Mouse (Mus musculus) forebrain, embryonic 11.5 days (tissue): Measurements from ENCODE around the gene Reck. TPM values are rescaled to one million over a fixed set of nuclear protein-coding genes. Genes with fewer than 3 reads are reported as not detected.
A peak's percentile ranks its signal among the peaks of the same experiment; 100 is the strongest.

Experiments used
- ATAC-seq: fragments of 200-750 bp; cut with Nextera tagmentation; replicated peaks from 2 replicates; pipeline ENCODE4 v1.8.0; 2017; ENCODE audit warnings: moderate TSS enrichment; ENCODE audit not compliant: low FRiP score
- DNase-seq: peaks from one replicate; pipeline ENCODE4 v3.0.0-alpha.2; 2017; ENCODE audit warnings: low spot score
- H3K27ac ChIP-seq: fragments of 300-500 bp; sonication (generic); 2 replicates; pipeline ENCODE4 v1.5.1; 2014; ENCODE audit warnings: low read depth, low read length
- H3K27me3 ChIP-seq: fragments of 300-500 bp; sonication (generic); 2 replicates; pipeline ENCODE4 v1.6.1; 2014; ENCODE audit warnings: mild to moderate bottlenecking, low read length, mixed read lengths; ENCODE audit not compliant: control insufficient read depth, insufficient read depth
- H3K36me3 ChIP-seq: fragments of 300-500 bp; sonication (generic); 2 replicates; pipeline ENCODE4 v1.6.1; 2014; ENCODE audit warnings: mild to moderate bottlenecking, low read length, moderate library complexity, mixed read lengths; ENCODE audit not compliant: control insufficient read depth, insufficient read depth
- H3K4me1 ChIP-seq: fragments of 300-500 bp; sonication (generic); replicated peaks from 2 replicates; pipeline ENCODE4 v1.6.1; 2014; ENCODE audit warnings: low read length, mixed read lengths; ENCODE audit not compliant: control insufficient read depth, insufficient read depth
- H3K4me2 ChIP-seq: fragments of 300-500 bp; sonication (generic); 2 replicates; pipeline ENCODE4 v1.6.1; 2014; ENCODE audit warnings: low read depth, mild to moderate bottlenecking, low read length, moderate library complexity, mixed read lengths; ENCODE audit not compliant: severe bottlenecking
- H3K4me3 ChIP-seq: fragments of 300-500 bp; sonication (generic); 2 replicates; pipeline ENCODE4 v1.5.1; 2014; ENCODE audit warnings: low read depth, low read length
- H3K9ac ChIP-seq: fragments of 300-500 bp; sonication (generic); 2 replicates; pipeline ENCODE4 v1.6.1; 2014; ENCODE audit warnings: low read length
- H3K9me3 ChIP-seq: fragments of 300-500 bp; sonication (generic); 2 replicates; pipeline ENCODE4 v1.6.1; 2016; ENCODE audit warnings: low read length, mixed read lengths; ENCODE audit not compliant: control insufficient read depth
- WGBS: fragments of 180-500 bp; shearing (Covaris S2); extraction: QIAGEN DNeasy Blood & Tissue Kit; methylation state at CpG from one replicate; pipeline ENCODE4 v1.1.7; 2014; 5-methylcytosine and 5-hydroxymethylcytosine counted together
- polyA plus RNA-seq: library from polyadenylated mRNA; unstranded; fragments of >200 nt; fragmentation: Nextera tagmentation; extraction: Ambion mirVana; gene quantifications from 2 replicates; pipeline ENCODE4 v1.2.1, GENCODE M21; 2014

Reck gene
- polyA plus RNA-seq, 1 experiment from 2014 or later: 11.3 TPM

DNA sequence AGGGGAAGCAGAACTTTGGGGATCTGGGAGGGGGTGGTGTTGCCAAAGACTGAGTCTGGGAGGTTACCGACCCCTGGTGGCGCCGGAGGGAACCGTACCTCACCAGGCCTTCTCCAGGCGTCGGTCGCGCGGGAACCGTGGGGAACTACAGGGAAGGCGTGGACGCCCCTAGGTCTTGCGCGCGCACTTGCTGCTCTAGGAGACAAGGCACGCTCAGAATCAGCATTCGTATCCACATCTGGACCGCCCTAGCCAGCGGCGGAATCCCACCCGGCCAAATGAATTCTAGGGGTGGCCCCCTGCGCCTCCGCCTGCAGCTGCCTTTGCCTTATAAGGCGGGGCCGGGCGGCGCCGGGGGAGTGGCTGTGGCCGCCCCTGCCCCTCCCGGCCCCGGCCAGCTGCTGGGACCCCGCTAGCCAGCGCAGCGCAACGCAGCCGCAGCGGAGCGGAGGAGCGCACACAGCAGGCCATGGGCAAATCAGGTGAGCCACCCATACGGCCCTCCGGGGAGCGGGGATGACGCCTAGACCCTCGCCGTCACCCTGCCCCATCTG lies 82.0 kb downstream of the Reck start, which contains the start of gene Glipr2:
Gene Glipr2, plus strand, starts transcription at position 110 of the 554 bp plus-strand sequence.
- Histone ChIP-seq H3K27me3 (peaks cover 12% of the 10 kb centered on the region), H3K36me3 (no peaks in the 10 kb centered on the region), H3K9ac (peak within 1 kb of the TSS; percentile 73), H3K4me1 (peaks cover 7% of the 10 kb centered on the region; the same call in 1 of the 2 replicates), H3K27ac (peak within 1 kb of the TSS; percentile 58), H3K9me3 (no peaks in the 10 kb centered on the region), H3K4me3 (peak within 1 kb of the TSS; percentile 58), H3K4me2 (peak within 1 kb of the TSS; percentile 73)
- WGBS: under 1% methylated on average over 45 of the region's 45 CpGs
- ATAC-seq (peak; percentile 85), DNase-seq (peak; percentile 95)

- Histone ChIP-seq H3K9ac (peak overlapping the region; percentile 73), H3K4me2 (peak overlapping the region; percentile 73), H3K27me3 (peaks cover 12% of the 10 kb centered on the region), H3K4me1 (peaks cover 7% of the 10 kb centered on the region; the same call in 1 of the 2 replicates), H3K4me3 (peak overlapping the region; percentile 58), H3K27ac (peak overlapping the region; percentile 58), H3K36me3 (no peaks in the 10 kb centered on the region), H3K9me3 (no peaks in the 10 kb centered on the region)
- ATAC-seq (peak; percentile 86), DNase-seq (peak; percentile 90)
- 1% methylated on average over 26 of the region's 26 CpGs for WGBS
Observed at GRCm38 (mm10) chr4:43957846-43958461, 82.6 kb downstream of the Reck start.

GRCm38 (mm10) chr4:43959523-43960179 lies 84.3 kb downstream of the Reck start:
- ATAC-seq: no peak

DNA sequence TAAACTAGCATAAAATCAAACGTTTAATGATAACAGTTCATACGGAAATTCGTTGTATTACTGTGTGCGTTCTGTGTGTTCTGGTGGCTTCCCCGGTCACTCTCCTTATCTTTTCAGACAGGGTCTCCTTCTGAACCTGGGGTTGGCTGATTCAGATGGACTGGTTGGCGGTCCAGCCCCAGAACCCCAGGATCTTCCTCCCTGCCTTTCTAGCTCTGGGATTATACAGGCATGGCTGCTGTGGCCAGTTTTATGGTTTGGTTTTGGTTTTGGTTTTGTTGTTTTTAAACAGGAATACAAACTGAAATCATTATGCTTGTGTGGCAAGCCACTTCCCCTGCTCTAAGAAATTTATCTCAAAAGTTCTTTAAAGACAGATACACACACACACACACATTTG lies 84.9 kb downstream of the Reck start:
- no peak overlapping the region for H3K27ac ChIP-seq

More at GRCm38 (mm10) chr4:43959523-43960179, 84.3 kb downstream of the Reck start:
- Histone ChIP-seq H3K36me3 (no peaks in the 10 kb centered on the region), H3K9ac (no peak overlapping the region), H3K4me3 (no peak overlapping the region), H3K27ac (no peak overlapping the region), H3K4me2 (no peak overlapping the region), H3K27me3 (peaks cover 12% of the 10 kb centered on the region), H3K4me1 (peaks cover 9% of the 10 kb centered on the region; the same call in 1 of the 2 replicates), H3K9me3 (no peaks in the 10 kb centered on the region)
- 66% methylated on average over 9 of the region's 9 CpGs for WGBS
- no peak for DNase-seq

GRCm38 (mm10) chr4:43964326-43964833 lies 89.0 kb downstream of the Reck start:
- Histone ChIP-seq H3K9me3 (no peaks in the 10 kb centered on the region), H3K9ac (no peak overlapping the region), H3K36me3 (no peaks in the 10 kb centered on the region), H3K4me2 (no peak overlapping the region), H3K4me3 (no peak overlapping the region), H3K27ac (no peak overlapping the region), H3K27me3 (peaks cover 2% of the 10 kb centered on the region; the same call in 1 of the 2 replicates), H3K4me1 (peaks cover 3% of the 10 kb centered on the region; the same call in 1 of the 2 replicates)
- no peak for ATAC-seq
- no peak for DNase-seq
- 48% methylated on average over 2 of the region's 2 CpGs for WGBS

More for the DNA sequence above, 84.9 kb downstream of the Reck start:
- DNase-seq (no peak), ATAC-seq (no peak)
- H3K36me3 ChIP-seq: no peaks in the 10 kb centered on the region
- peaks cover 12% of the 10 kb centered on the region for H3K27me3 ChIP-seq
- peaks cover 9% of the 10 kb centered on the region; the same call in 1 of the 2 replicates for H3K4me1 ChIP-seq
- H3K4me2 ChIP-seq: no peak overlapping the region
- H3K4me3 ChIP-seq: no peak overlapping the region
- 87% methylated on average over 6 of the region's 6 CpGs for WGBS
- H3K9ac ChIP-seq: no peak overlapping the region
- H3K9me3 ChIP-seq: no peaks in the 10 kb centered on the region

DNA sequence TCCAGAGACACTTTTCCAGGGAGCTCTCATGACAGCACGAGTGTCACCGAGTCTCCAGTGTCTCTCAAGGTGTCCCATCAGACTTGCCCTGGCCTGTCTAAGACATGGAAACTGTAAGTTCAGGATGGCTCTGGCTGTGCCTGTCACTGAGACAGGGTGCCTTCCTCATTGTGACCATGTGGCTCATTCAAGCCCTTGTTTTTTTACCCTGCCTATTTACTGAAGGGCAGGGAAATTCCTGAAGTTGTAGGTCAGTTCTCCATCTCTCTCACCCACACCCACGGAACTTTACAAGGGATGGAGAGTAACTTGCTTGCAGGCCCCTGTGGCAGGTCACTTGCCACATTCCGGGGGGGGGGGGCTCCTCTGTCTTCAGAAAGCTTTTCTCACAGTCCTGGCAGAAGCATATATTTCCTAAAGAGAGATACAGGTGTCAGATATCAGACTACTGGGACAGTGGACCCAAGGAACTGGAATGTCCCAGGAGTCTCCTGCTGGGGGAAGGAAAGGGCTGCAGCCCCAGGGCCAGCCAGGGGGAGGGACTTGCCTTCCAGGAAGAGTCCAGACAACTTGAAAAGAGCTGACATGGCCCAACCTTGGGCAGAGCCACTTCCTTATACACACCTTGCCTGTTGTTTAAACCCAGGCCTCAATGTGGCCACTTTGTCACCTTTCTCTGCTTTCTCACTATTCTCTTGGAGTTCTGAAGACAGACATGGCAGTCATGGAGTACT lies 89.8 kb downstream of the Reck start:
- no peak overlapping the region for H3K4me3 ChIP-seq
- H3K9ac ChIP-seq: no peak overlapping the region
- H3K27ac ChIP-seq: no peak overlapping the region
- no peaks in the 10 kb centered on the region for H3K36me3 ChIP-seq
- DNase-seq (no peak), ATAC-seq (no peak)
- no peaks in the 10 kb centered on the region for H3K27me3 ChIP-seq
- 55% methylated on average over 4 of the region's 4 CpGs for WGBS
- H3K4me2 ChIP-seq: no peak overlapping the region
- no peaks in the 10 kb centered on the region for H3K9me3 ChIP-seq
- peaks cover 3% of the 10 kb centered on the region; the same call in 1 of the 2 replicates for H3K4me1 ChIP-seq

DNA sequence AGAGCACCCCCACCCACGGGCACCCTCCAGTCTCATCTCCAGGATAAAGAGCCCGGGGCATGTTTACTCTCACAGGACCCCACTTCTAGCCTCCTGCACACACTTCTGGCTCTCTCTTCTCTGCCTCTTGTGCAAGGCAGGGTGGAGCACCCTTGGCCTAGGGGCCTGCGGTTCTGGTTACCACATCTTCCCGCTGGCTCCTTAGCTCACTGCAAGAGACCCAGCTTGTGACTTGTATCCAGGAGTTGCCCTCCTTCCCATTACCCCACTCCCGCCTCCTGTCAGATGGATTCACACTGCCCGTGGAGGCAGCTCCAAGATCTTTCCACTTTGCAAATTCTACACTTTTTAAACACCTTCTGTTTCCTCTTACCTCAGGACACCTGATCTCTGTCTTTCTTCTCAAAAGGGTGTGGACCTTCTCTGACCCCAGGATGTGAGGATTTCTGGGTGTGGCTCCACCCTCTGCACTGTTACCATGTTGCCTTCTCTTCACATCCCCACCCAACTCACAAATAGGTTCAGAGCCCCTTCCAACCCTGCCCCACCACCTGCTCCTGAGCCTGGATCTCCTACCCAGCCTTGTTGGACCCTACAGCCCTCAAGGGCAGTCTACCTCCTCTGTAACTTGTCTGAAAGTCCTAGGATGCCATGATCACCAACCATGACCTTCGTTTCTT lies 90.7 kb downstream of the Reck start:
- WGBS: 82% methylated on average over 7 of the region's 7 CpGs
- no peak overlapping the region for H3K4me3 ChIP-seq
- H3K27me3 ChIP-seq: no peaks in the 10 kb centered on the region
- H3K9ac ChIP-seq: no peak overlapping the region
- ATAC-seq (no peak), DNase-seq (no peak)
- H3K36me3 ChIP-seq: no peaks in the 10 kb centered on the region
- H3K4me1 ChIP-seq: peaks cover 3% of the 10 kb centered on the region; the same call in 1 of the 2 replicates
- no peak overlapping the region for H3K27ac ChIP-seq
- no peaks in the 10 kb centered on the region for H3K9me3 ChIP-seq
- no peak overlapping the region for H3K4me2 ChIP-seq

- H3K9me3 ChIP-seq: no peaks in the 10 kb centered on the region
- DNase-seq (no peak), ATAC-seq (no peak)
- H3K27ac ChIP-seq: no peak overlapping the region
- H3K36me3 ChIP-seq: no peaks in the 10 kb centered on the region
- no peaks in the 10 kb centered on the region for H3K27me3 ChIP-seq
- no peak overlapping the region for H3K4me2 ChIP-seq
- peaks cover 10% of the 10 kb centered on the region for H3K4me1 ChIP-seq
- 47% methylated on average over 13 of the region's 13 CpGs for WGBS
- no peak overlapping the region for H3K4me3 ChIP-seq
- H3K9ac ChIP-seq: no peak overlapping the region
Observed at GRCm38 (mm10) chr4:43968650-43969049, 93.3 kb downstream of the Reck start.
